Mouse (Mus musculus) bone marrow macrophage, adult 2 months (primary cell): ENCODE measurements around the gene Aarsd1.

ENCODE experiments used
- CTCF ChIP-seq: IDR thresholded peaks from 2 replicates; pipeline ENCODE4 v1.5.1; 2012; ENCODE audit warnings: low read depth, mild to moderate bottlenecking, low read length, moderate library complexity
- POLR2A ChIP-seq: IDR thresholded peaks from 2 replicates; pipeline ENCODE4 v1.6.1; 2012; ENCODE audit warnings: mild to moderate bottlenecking, low read depth, low read length, borderline replicate concordance

- no peak for TF ChIP-seq CTCF
- TF ChIP-seq POLR2A, result no peak
Observed at GRCm38 (mm10) chr11:101381817-101382216, 35.6 kb downstream of the Aarsd1 start.
